Mouse (Mus musculus) ES-Bruce4 (cell line): ENCODE data around the gene Arl5a.

ENCODE experiments used
- CTCF ChIP-seq: IDR thresholded peaks from one replicate; pipeline ENCODE4 v1.8.1; 2011; ENCODE audit warnings: low read depth, low read length
- EP300 ChIP-seq: IDR thresholded peaks from 2 replicates; pipeline ENCODE4 v1.6.1; 2011; ENCODE audit warnings: low read depth, low read length; ENCODE audit not compliant: insufficient read depth
- POLR2A ChIP-seq: IDR thresholded peaks from one replicate; pipeline ENCODE4 v1.8.1; 2011; ENCODE audit warnings: low read length; ENCODE audit not compliant: insufficient read depth

DNA sequence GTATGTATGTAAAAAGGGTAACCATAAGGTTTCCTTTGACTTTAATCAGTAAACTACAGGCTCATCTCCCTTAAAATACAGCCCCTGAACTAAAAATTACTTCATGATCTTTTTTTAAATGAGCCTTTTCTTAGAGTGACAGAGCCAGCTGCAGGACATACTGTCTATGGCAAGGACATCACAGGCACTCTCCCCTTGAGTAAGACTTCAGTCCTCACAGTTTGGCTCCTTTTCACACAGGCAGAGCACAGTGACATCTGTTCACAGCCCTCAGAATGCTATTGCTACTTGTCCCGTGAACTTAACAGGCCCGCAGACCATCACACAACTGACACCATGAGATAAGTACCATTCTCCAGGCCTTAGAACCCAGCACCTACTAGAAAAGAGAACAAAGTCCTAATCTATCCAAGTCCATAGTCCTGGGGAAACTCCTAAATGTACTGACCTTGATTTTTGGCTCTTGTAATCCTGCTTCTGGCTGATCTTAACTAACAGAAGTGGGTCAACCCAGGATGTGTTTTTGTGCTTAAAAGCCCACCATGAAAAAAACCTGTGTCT is 34.2 kb downstream of the Arl5a start:
- TF ChIP-seq POLR2A: no peak
- TF ChIP-seq EP300: no peak
- TF ChIP-seq CTCF: no peak
